Mouse (Mus musculus): Measurements from ENCODE around the gene Dmpk. TPM values are rescaled to one million over a fixed set of nuclear protein-coding genes. Genes with fewer than 3 reads are reported as not detected.

Dmpk gene
- polyA plus RNA-seq, 1 experiment from 2014 or later = 0.66 TPM

- Histone ChIP-seq H3K4me3 (ENCODE audit: inconsistent target) (peak overlapping the region; percentile 17; the same call in 1 of the 2 replicates), H3K36me3 (ENCODE audit: inconsistent target) (peaks cover 5% of the 10 kb centered on the region; the same call in 1 of the 2 replicates), H3K27ac (no peak overlapping the region), H3K79me2 (ENCODE audit: inconsistent target) (peaks cover 69% of the 10 kb centered on the region)
- WGBS (ENCODE audit: missing documents) = 32% methylated on average over 4 of the region's 4 CpGs
Measured at GRCm38 (mm10) chr7:19130657-19131056, 47.0 kb downstream of the Dmpk start.

GRCm38 (mm10) chr7:19131324-19131848 lies 47.7 kb downstream of the Dmpk start:
- Histone ChIP-seq H3K4me3 (ENCODE audit: inconsistent target) (peak overlapping the region; percentile 17), H3K27ac (0 out of 2 replicates have a peak overlapping the region, but pooled peaks have one; percentile 27), H3K36me3 (ENCODE audit: inconsistent target) (peaks cover 10% of the 10 kb centered on the region; the same call in 1 of the 2 replicates), H3K79me2 (ENCODE audit: inconsistent target) (peaks cover 63% of the 10 kb centered on the region)
- WGBS (ENCODE audit: missing documents) = under 1% methylated on average over 39 of the region's 39 CpGs

GRCm38 (mm10) chr7:19136168-19136567 lies 52.5 kb downstream of the Dmpk start:
- Histone ChIP-seq H3K79me2 (ENCODE audit: inconsistent target) (peaks cover 35% of the 10 kb centered on the region), H3K4me3 (ENCODE audit: inconsistent target) (no peak overlapping the region), H3K27ac (no peak overlapping the region), H3K36me3 (ENCODE audit: inconsistent target) (peaks cover 42% of the 10 kb centered on the region; the same call in 1 of the 2 replicates)
- WGBS (ENCODE audit: missing documents) = 98% methylated on average over 13 of the region's 13 CpGs

GRCm38 (mm10) chr7:19136673-19137334 lies 53.2 kb downstream of the Dmpk start:
- Histone ChIP-seq H3K4me3 (ENCODE audit: inconsistent target) (no peak overlapping the region), H3K27ac (no peak overlapping the region), H3K79me2 (ENCODE audit: inconsistent target) (peaks cover 34% of the 10 kb centered on the region), H3K36me3 (ENCODE audit: inconsistent target) (peaks cover 43% of the 10 kb centered on the region; the same call in 1 of the 2 replicates)
- 95% methylated on average over 38 of the region's 38 CpGs for WGBS (ENCODE audit: missing documents)

- Histone ChIP-seq H3K36me3 (ENCODE audit: inconsistent target) (peaks cover 43% of the 10 kb centered on the region; the same call in 1 of the 2 replicates), H3K27ac (no peak overlapping the region), H3K4me3 (ENCODE audit: inconsistent target) (no peak overlapping the region), H3K79me2 (ENCODE audit: inconsistent target) (peaks cover 28% of the 10 kb centered on the region)
- 75% methylated on average over 4 of the region's 5 CpGs for WGBS (ENCODE audit: missing documents)
Measured at GRCm38 (mm10) chr7:19137380-19137779, 53.7 kb downstream of the Dmpk start.

Other genes with a start within 250 kb of the Dmpk start
- gene Mill2, start 243.9 kb upstream of the Dmpk start, polyA plus RNA-seq (2018) = 3.2 to 7.3 TPM (median 3.3 TPM) in 3 replicates
- 1.3 to 1.4 TPM in 2 of 3 replicates, not detected in the other for gene Pglyrp1, start 212.5 kb upstream of the Dmpk start, polyA plus RNA-seq (2018)
- gene Ccdc61, start 173.4 kb upstream of the Dmpk start, polyA plus RNA-seq (2018) = 4.1 to 8.9 TPM (median 8.4 TPM) in 3 replicates
- 0.01 TPM in 1 of 3 replicates, not detected in the others for gene Nova2, start 158.0 kb upstream of the Dmpk start, polyA plus RNA-seq (2018)
- gene Nanos2, start 96.4 kb upstream of the Dmpk start, polyA plus RNA-seq (2018) = not detected in 3 replicates
- 0.25 to 0.49 TPM (median 0.46 TPM) in 3 replicates for gene Mypop, start 92.6 kb upstream of the Dmpk start, polyA plus RNA-seq (2018)
- gene Irf2bp1, start 79.8 kb upstream of the Dmpk start, polyA plus RNA-seq (2018) = 7.1 to 12.7 TPM (median 12.6 TPM) in 3 replicates
- not detected in 3 replicates for gene Foxa3, start 60.3 kb upstream of the Dmpk start, polyA plus RNA-seq (2018)
- 34.2 to 90.4 TPM (median 59.0 TPM) in 3 replicates for gene Sympk, start 59.5 kb upstream of the Dmpk start, polyA plus RNA-seq (2018)
- gene Rsph6a, start 29.2 kb upstream of the Dmpk start, polyA plus RNA-seq (2018) = not detected in 3 replicates
- 0.19 to 12.9 TPM (median 0.32 TPM) in 3 replicates for gene Dmwd, start 7.6 kb upstream of the Dmpk start, polyA plus RNA-seq (2018)
- gene Six5, start 10.7 kb downstream of the Dmpk start, polyA plus RNA-seq (2018) = 0.22 to 0.68 TPM (median 0.24 TPM) in 3 replicates
- not detected in 3 replicates for gene Gm4969, start 34.5 kb downstream of the Dmpk start, polyA plus RNA-seq (2018)
- gene Fbxo46, start 36.0 kb downstream of the Dmpk start, polyA plus RNA-seq (2018) = 3.8 to 6.0 TPM (median 4.4 TPM) in 3 replicates
- 9.0 to 15.2 TPM (median 12.0 TPM) in 3 replicates for gene Qpctl, start 65.4 kb downstream of the Dmpk start, polyA plus RNA-seq (2018)
- gene Snrpd2, start 65.9 kb downstream of the Dmpk start, polyA plus RNA-seq (2018) = 19.9 to 46.5 TPM (median 29.5 TPM) in 3 replicates
- not detected in 3 replicates for gene Gipr, start 82.3 kb downstream of the Dmpk start, polyA plus RNA-seq (2018)
- 14.8 to 23.5 TPM (median 15.4 TPM) in 3 replicates for gene Eml2, start 92.6 kb downstream of the Dmpk start, polyA plus RNA-seq (2018)
- 0.09 TPM in 1 of 3 replicates, not detected in the others for gene Gpr4, start 128.7 kb downstream of the Dmpk start, polyA plus RNA-seq (2018)
- gene Opa3, start 144.5 kb downstream of the Dmpk start, polyA plus RNA-seq (2018) = 17.8 to 20.2 TPM (median 18.5 TPM) in 3 replicates
- gene Vasp, start 188.0 kb downstream of the Dmpk start, polyA plus RNA-seq (2018) = 29.1 to 79.7 TPM (median 69.5 TPM) in 3 replicates
- gene Ppm1n, start 196.2 kb downstream of the Dmpk start, polyA plus RNA-seq (2018) = 0.38 TPM in 1 of 3 replicates, not detected in the others
- 0.09 to 0.52 TPM (median 0.32 TPM) in 3 replicates for gene Rtn2, start 198.8 kb downstream of the Dmpk start, polyA plus RNA-seq (2018)
- gene Fosb, start 226.2 kb downstream of the Dmpk start, polyA plus RNA-seq (2018) = 0.74 to 2.0 TPM (median 1.2 TPM) in 3 replicates

All from macrophage (primary cell).